Mouse (Mus musculus) bone marrow, adult 2 months (tissue): ENCODE measurements around the gene Rpl9.

Experiments used
- CTCF ChIP-seq: fragments of 200-500 bp; IDR thresholded peaks from 2 replicates; pipeline ENCODE4 v1.5.1; 2011; ENCODE audit warnings: low read length, control low read depth; ENCODE audit not compliant: control insufficient read depth, insufficient read depth
- POLR2A ChIP-seq: fragments of 200-500 bp; IDR thresholded peaks from 2 replicates; pipeline ENCODE4 v1.6.1; 2011; ENCODE audit warnings: low read depth, mild to moderate bottlenecking, control low read depth, low read length, borderline replicate concordance; ENCODE audit not compliant: control insufficient read depth

DNA sequence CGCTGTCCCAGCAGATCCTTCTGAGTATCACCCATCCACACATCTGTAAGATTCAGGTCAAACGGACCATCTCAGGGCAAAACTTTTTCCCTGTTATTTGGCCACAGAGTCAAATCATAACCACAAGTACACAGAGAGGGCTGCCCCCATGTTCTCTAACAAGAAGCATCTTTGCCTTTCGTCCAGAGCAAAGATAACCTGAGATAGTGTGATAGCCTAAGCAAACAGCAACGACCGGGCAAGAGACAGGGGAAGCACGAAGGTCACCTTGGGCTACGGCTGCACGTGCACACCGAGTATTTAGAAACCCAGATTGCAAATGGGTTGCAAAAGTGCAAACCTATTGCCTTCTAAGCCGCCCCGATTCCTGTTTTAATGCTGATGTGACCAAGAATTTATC is 23.4 kb downstream of the Rpl9 start:
- TF ChIP-seq CTCF (no peak), POLR2A (no peak)
